Mouse (Mus musculus): Measurements from ENCODE around the gene Pkp4. TPM values are rescaled to one million over a fixed set of nuclear protein-coding genes. Genes with fewer than 3 reads are reported as not detected.

The Pkp4 gene
- total RNA-seq, 2 experiments from 2014 or later = 24.9 to 34.0 TPM

DNA sequence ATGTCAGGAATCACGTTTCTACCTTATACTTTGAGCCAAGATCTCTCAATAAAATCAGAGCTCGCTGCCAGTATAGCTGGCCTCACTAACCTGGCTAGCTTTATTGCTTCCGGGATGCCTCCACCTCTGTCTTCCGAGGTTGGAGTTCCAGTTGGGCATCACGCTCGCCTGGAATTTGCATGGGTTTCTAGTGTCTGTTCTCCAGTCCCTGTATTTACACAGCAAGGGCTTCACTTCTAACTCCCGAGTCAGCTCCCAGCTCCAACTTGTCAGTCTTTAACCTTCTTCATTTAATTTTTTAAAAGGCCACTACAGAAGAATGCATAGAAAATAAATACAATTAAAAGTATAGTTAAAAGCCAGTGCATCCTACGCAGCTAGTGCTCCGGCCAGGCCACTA lies 47.6 kb downstream of the Pkp4 start:
- TF ChIP-seq CTCF (IDR thresholded peaks at IDR 0.05) = no peak
- intact Hi-C loops (cut with DNase I) = no loop called here
- Histone ChIP-seq H3K4me3 (no peak overlapping the region), H3K27ac (no peak overlapping the region)
- DNase-seq = no peak

DNA sequence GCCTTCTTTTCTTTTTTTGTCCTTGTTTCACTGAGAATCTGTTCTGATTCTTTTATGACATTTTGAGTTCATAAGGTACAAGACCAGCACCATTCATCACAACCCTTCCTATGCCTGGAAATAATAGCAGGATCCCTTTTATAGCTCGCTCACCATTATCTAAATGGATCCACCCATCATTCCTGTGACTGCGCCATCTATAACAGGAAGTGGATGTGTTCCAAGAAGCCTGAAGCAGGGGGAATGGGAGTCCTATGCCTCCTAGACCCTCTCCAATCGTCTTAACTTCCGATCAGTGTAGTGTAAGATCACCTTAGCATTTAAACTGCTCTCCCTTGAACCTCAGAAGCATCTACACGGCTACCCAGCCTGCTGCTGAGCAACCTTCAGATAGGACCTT lies 50.4 kb downstream of the Pkp4 start:
- DNase-seq = no peak
- no peak for TF ChIP-seq CTCF (IDR thresholded peaks at IDR 0.05)
- intact Hi-C loops (cut with DNase I) = no loop called here
- no peak overlapping the region for H3K4me3 ChIP-seq
- H3K27ac ChIP-seq = no peak overlapping the region

GRCm38 (mm10) chr2:59212430-59212829 lies 51.8 kb downstream of the Pkp4 start:
- H3K4me3 ChIP-seq = no peak overlapping the region
- no peak for TF ChIP-seq CTCF (IDR thresholded peaks at IDR 0.05)
- no peak overlapping the region for H3K27ac ChIP-seq
- DNase-seq = no peak
- intact Hi-C loops (cut with DNase I) = no loop called here

DNA sequence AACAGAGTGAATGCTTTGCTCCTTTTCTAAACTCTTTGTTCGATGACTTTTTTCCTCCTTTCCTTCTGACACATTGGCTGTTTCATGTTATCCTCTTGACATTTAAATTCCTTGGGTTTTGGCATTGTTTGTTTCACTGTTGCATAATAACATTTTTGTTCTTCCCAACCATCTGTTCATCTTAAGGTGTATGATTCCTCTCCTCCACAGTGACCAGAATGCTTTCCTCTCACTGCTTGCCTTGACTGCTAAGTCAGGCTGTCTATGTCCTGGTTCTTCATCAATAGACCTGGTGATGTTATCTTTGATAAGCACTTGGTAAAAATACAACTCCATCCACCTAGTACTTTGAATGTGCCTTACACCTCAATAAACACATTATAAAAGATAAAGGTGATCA lies 52.2 kb downstream of the Pkp4 start:
- TF ChIP-seq CTCF (IDR thresholded peaks at IDR 0.05) = no peak
- H3K4me3 ChIP-seq = no peak overlapping the region
- no peak for DNase-seq
- intact Hi-C loops (cut with DNase I) = no loop called here
- no peak overlapping the region for H3K27ac ChIP-seq

DNA sequence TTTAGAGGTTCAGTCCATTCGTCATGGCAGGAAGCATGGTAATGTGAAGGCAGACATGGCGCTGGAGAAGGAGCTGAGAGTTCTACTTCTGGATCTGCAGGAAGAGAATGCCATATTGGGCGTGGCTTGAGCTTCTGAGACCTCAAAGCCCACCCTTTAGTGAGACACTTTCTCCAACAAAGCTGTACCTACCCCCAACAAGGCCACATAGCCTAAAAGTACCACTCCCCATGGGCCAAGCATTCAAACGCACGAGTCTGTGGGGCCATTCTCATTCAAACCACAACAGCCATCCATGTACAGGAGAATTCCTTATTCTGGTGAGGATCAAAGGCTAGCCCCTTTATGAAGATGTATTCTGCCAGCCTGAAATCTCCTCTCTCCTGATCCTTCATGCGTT lies 57.3 kb downstream of the Pkp4 start:
- H3K27ac ChIP-seq = no peak overlapping the region
- intact Hi-C loops (cut with DNase I) = no loop called here
- H3K4me3 ChIP-seq = no peak overlapping the region
- DNase-seq = no peak
- no peak for TF ChIP-seq CTCF (IDR thresholded peaks at IDR 0.05)

GRCm38 (mm10) chr2:59219997-59220789 lies 59.5 kb downstream of the Pkp4 start:
- intact Hi-C loops (cut with DNase I) = no loop called here
- DNase-seq = no peak
- Histone ChIP-seq H3K27ac (peak overlapping the region; percentile 7; the same call in 1 of the 2 replicates), H3K4me3 (no peak overlapping the region)
- no peak for TF ChIP-seq CTCF (IDR thresholded peaks at IDR 0.05)

GRCm38 (mm10) chr2:59226383-59226782 lies 65.7 kb downstream of the Pkp4 start:
- no peak for DNase-seq
- no peak for TF ChIP-seq CTCF (IDR thresholded peaks at IDR 0.05)
- intact Hi-C loops (cut with DNase I) = no loop called here
- no peak overlapping the region for H3K4me3 ChIP-seq
- H3K27ac ChIP-seq = no peak overlapping the region

DNA sequence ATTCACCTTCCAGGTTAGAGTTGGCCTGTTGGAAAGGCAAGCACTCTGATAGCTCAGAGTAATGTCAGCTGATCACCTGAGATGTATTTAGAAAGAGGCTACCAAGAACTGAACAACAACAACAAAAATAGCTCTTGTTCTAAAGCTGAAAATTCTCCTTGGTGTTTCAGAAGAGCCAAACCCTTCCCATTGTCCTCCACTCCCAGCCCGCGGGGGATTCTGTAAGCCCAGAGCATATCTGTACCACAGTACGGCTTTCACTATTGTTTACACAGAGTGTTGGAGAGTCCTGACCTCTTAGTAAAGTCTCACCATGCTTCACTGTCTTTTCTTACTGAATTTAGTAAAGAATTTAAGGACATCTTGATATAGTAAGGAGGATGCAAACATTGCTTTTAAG lies 66.4 kb downstream of the Pkp4 start:
- intact Hi-C loops (cut with DNase I) = no loop called here
- H3K27ac ChIP-seq = no peak overlapping the region
- DNase-seq = no peak
- no peak for TF ChIP-seq CTCF (IDR thresholded peaks at IDR 0.05)
- H3K4me3 ChIP-seq = no peak overlapping the region

DNA sequence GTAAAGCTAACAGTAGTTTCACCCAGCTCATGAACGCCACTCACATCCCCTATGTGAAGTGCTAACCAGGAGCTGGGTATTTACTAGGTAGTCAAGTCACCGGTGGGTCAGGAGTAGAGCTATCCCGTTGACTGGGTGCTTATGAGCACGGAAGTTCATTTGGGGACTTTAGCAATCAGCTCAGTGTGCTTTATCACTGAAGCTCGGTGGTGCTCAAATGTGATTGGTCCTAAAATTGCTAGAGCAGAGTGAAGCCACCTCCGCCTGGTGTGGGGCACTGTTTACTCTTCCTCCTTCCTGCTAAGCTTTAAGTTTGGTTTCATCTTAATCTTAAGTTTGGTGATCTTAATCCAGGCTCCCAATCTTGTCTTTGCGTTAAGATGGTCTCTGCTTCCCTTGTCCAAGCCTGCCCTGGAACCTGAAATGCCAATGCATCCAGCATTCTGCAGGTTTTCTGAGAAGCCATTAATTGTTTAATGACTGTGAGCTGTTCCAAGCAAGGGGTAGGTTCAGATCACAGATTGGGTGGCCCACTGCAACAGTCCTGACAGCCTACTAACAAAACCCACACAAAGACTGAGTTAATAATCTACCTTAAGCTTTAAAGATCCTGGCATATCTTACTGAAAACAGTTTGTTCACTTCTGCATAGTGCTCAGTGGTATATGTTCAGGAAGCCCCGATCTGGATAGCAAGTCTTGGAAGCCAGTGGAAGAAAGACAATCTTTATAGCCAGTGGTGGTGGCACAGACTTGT lies 67.0 kb downstream of the Pkp4 start:
- intact Hi-C loops (cut with DNase I) = no loop called here
- DNase-seq = no peak
- no peak overlapping the region for H3K27ac ChIP-seq
- no peak for TF ChIP-seq CTCF (IDR thresholded peaks at IDR 0.05)
- H3K4me3 ChIP-seq = no peak overlapping the region

GRCm38 (mm10) chr2:59229250-59229895 lies 68.7 kb downstream of the Pkp4 start:
- TF ChIP-seq CTCF (IDR thresholded peaks at IDR 0.05) = no peak
- intact Hi-C loops (cut with DNase I) = no loop called here
- Histone ChIP-seq H3K27ac (no peak overlapping the region), H3K4me3 (no peak overlapping the region)
- no peak for DNase-seq

DNA sequence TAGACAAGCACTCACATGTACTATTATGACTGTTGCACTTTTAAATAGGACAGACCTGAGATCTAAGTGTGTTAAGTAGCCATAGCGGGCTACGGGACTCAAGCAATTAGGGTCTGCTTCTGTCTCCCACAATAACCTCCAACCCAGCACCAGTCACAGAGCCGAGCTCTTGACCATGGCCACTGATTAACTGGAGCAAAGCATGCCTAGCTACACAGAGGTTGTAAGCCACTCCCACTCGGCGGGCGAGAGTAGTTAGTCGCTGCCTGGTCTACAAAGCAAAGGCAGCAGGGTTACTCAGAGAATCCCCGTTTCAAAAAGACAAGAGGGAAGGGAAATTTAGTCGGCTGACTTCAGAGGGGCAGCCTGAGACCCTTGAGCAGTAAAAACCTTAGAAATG lies 70.0 kb downstream of the Pkp4 start:
- DNase-seq = no peak
- H3K4me3 ChIP-seq = no peak overlapping the region
- no peak for TF ChIP-seq CTCF (IDR thresholded peaks at IDR 0.05)
- intact Hi-C loops (cut with DNase I) = no loop called here
- no peak overlapping the region for H3K27ac ChIP-seq

DNA sequence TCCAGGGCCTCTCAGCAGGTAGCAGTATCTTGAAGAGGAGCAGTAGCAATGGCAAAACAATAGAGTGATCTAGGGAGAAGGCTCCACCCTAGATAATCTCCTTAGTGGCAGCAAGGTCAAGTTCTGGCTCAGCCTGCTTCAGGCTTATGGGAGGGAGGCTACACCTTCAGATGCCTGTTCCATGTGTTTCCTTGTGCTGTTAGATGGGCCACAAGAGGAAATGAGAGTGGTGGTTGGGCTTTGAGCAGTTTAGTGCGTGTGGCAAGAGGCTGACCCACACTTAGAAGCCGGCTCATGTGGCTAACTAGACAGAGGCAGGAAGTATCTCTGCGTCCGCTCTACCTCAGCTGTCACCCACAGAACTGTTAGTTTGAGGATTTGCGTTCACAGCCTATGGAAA lies 70.9 kb downstream of the Pkp4 start:
- intact Hi-C loops (cut with DNase I) = no loop called here
- no peak for DNase-seq
- Histone ChIP-seq H3K4me3 (no peak overlapping the region), H3K27ac (no peak overlapping the region)
- no peak for TF ChIP-seq CTCF (IDR thresholded peaks at IDR 0.05)

DNA sequence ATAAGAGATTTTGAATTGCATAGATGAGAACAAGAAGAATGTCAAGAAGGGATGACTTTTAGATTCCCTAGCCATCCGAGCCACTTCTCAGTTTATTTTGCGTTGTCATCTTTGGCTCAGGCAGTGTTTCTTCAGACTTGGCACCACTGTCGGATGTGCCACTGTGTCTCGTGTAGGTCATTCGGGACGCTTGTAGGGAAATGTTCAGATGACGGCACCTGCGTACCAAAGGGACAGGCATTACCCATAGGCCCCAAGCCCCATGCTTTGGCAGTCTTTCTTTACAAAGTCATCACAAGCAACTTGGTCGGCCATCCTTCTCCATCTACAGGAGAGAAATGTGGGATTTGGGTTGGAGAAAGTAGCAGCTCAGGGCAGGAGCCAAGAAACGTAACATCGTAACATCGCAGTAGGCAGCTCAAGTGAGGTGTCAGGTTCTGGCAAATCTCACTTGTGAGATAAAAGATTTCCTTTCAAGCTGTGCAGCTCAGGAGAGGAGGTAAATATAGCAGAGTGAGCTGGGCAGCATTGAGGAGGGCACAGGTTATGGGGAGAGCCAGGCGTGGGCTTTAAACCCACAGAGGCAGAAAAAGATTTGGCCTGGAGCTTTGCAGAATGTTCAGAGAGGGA lies 72.8 kb downstream of the Pkp4 start:
- intact Hi-C loops (cut with DNase I) = no loop called here
- Histone ChIP-seq H3K27ac (no peak overlapping the region), H3K4me3 (no peak overlapping the region)
- TF ChIP-seq CTCF (IDR thresholded peaks at IDR 0.05) = no peak
- DNase-seq = no peak
